In genomic region chr14:76674949-76675348, GRCm38 (mm10) we compare ENCODE assay signal across 19 mouse cellular contexts.
DNase-seq lines count a peak whose midpoint lies in the region; ATAC-seq and TF ChIP-seq lines count a peak whose summit lies in the region.
"Had no signal": no experiment of that assay in that cellular context is flagged by ENCODE, and none has a peak within 500 bp of the region (broad histone marks: within the 10 kb centered on the region; RNA-seq: fewer than 3 reads in every experiment).

No protein-coding gene starts in this region.

- ATAC-seq in heart, embryonic 13.5 days (ENCODE audit: extremely low read depth, insufficient number of reproducible peaks, low FRiP score, low TSS enrichment), result no peak
- ATAC-seq in heart, embryonic 11.5 days (replicated peaks; ENCODE audit: insufficient number of reproducible peaks, low FRiP score, low TSS enrichment), result no peak
- ATAC-seq: Patski had no signal

- WGBS in heart, embryonic 13.5 days, result 20% methylated on average over 8 of the region's 8 CpGs
- WGBS in heart, embryonic 11.5 days (ENCODE audit: insufficient replicate concordance), result 23% methylated on average over 8 of the region's 8 CpGs

- peaks cover 39% of the 10 kb centered on the region for H3K4me1 ChIP-seq in heart, embryonic 13.5 days
- peaks cover 21% of the 10 kb centered on the region for H3K4me1 ChIP-seq in heart, embryonic 11.5 days (ENCODE audit: control insufficient read depth, insufficient read depth, low read length)
- H3K4me1 ChIP-seq in testis, adult 2 months (ENCODE audit: control insufficient read depth, insufficient read depth, low read length), result peaks cover 3% of the 10 kb centered on the region

- no peak for TF ChIP-seq CTCF in testis, adult 2 months (IDR thresholded peaks at IDR 0.05; ENCODE audit: control insufficient read depth, insufficient read depth, insufficient replicate concordance, low read depth, low read length)

- TF ChIP-seq POLR2A in testis, adult 2 months (IDR thresholded peaks at IDR 0.05; ENCODE audit: control insufficient read depth, low read depth, low read length), result no peak

- no peak overlapping the region for H3K4me3 ChIP-seq in heart, embryonic 13.5 days
- no peak overlapping the region for H3K4me3 ChIP-seq in heart, embryonic 11.5 days (ENCODE audit: low read depth, low read length)
- peak overlapping the region; percentile 64 for H3K4me3 ChIP-seq in testis, adult 2 months (ENCODE audit: control insufficient read depth, low read depth, low read length)
- H3K4me3 ChIP-seq: embryonic facial prominence, embryonic 13.5 days; gastrocnemius, adult 2 months had no signal

- H3K9me3 ChIP-seq in heart, embryonic 13.5 days, result no peaks in the 10 kb centered on the region
- no peaks in the 10 kb centered on the region for H3K9me3 ChIP-seq in heart, embryonic 11.5 days (replicated peaks; ENCODE audit: control insufficient read depth, low read length)
- H3K9me3 ChIP-seq: embryonic facial prominence, embryonic 13.5 days had no signal

- peak; percentile 35 for DNase-seq in embryo, embryonic 10 days (ENCODE audit: low spot score)
- no peak for DNase-seq in embryo, embryonic 11 days
- no peak for DNase-seq in testis, postnatal 10 days (ENCODE audit: low spot score)
- DNase-seq in retina, embryonic 14.5 days (ENCODE audit: low spot score), result peak; percentile 56
- no peak for DNase-seq in layer of hippocampus, adult 18-20 months (ENCODE audit: low spot score in 2 of 2)
- DNase-seq: adrenal gland, adult 8-10 months; cerebellum, adult 9-10 months; gastrocnemius, adult 2 months; kidney, adult 11 months; left cerebral cortex, postnatal 4 days; liver; lung, postnatal 36 days; right cerebral cortex, postnatal 4 days had no signal

- peak overlapping the region; percentile 39 for H3K27ac ChIP-seq in heart, embryonic 13.5 days (replicated peaks)
- no peak overlapping the region for H3K27ac ChIP-seq in heart, embryonic 11.5 days (ENCODE audit: low read depth, low read length)
- no peak overlapping the region for H3K27ac ChIP-seq in testis, adult 2 months (ENCODE audit: control insufficient read depth, insufficient read depth, low read depth, low read length)
- H3K27ac ChIP-seq: embryonic facial prominence, embryonic 13.5 days; kidney, postnatal 0 days had no signal

- H3K9ac ChIP-seq in heart, embryonic 13.5 days, result peak overlapping the region; percentile 33; the same call in 1 of the 2 replicates
- H3K9ac ChIP-seq in heart, embryonic 11.5 days (ENCODE audit: low read depth, low read length), result no peak overlapping the region
- H3K9ac ChIP-seq: embryonic facial prominence, embryonic 13.5 days had no signal

- peak overlapping the region; percentile 25; the same call in 1 of the 2 replicates for H3K4me2 ChIP-seq in heart, embryonic 13.5 days
- no peak overlapping the region; the same call in 1 of the 2 replicates for H3K4me2 ChIP-seq in heart, embryonic 11.5 days
- H3K4me2 ChIP-seq: embryonic facial prominence, embryonic 13.5 days had no signal

- H3K36me3 ChIP-seq in heart, embryonic 13.5 days, result no peaks in the 10 kb centered on the region
- H3K36me3 ChIP-seq in heart, embryonic 11.5 days (ENCODE audit: control insufficient read depth, insufficient read depth, low read length), result no peaks in the 10 kb centered on the region
- H3K36me3 ChIP-seq in testis, adult 2 months (ENCODE audit: control insufficient read depth, insufficient read depth, low read length), result no peaks in the 10 kb centered on the region
- H3K36me3 ChIP-seq: embryonic facial prominence, embryonic 13.5 days had no signal

- no peaks in the 10 kb centered on the region for H3K27me3 ChIP-seq in heart, embryonic 13.5 days (replicated peaks)
- no peaks in the 10 kb centered on the region for H3K27me3 ChIP-seq in heart, embryonic 11.5 days (ENCODE audit: control insufficient read depth, insufficient read depth, low read length)
- H3K27me3 ChIP-seq in testis, adult 2 months (ENCODE audit: control insufficient read depth, insufficient read depth, low read length), result no peaks in the 10 kb centered on the region
- H3K27me3 ChIP-seq: embryonic facial prominence, embryonic 13.5 days; Patski had no signal

Comparison
In these comparisons a context has a peak if more than half of its experiments do, and no peak if none do; other contexts are left out.
1. DNase-seq: peak in embryo, embryonic 10 days (single experiment) and retina, embryonic 14.5 days (single experiment); none in embryo, embryonic 11 days (single experiment), testis, postnatal 10 days (single experiment) and layer of hippocampus, adult 18-20 months (0 of 2).